Mouse (Mus musculus): ENCODE measurements around the gene Pdcd1lg2.

GRCm38 (mm10) chr19:29383368-29383767 lies 27.4 kb upstream of the Pdcd1lg2 start:
- TF ChIP-seq ZNF384 (IDR thresholded peaks at IDR 0.05; ENCODE audit: low read depth, low read length) (no peak), CHD2 (IDR thresholded peaks at IDR 0.05; ENCODE audit: low read depth, low read length) (no peak), MAFK (IDR thresholded peaks at IDR 0.05; ENCODE audit: insufficient read depth, low read depth, low read length) (no peak), ZC3H11A (IDR thresholded peaks at IDR 0.05; ENCODE audit: borderline replicate concordance, low read depth, low read length) (no peak), HCFC1 (IDR thresholded peaks at IDR 0.05; ENCODE audit: borderline replicate concordance, insufficient read depth, low read length) (no peak)

All from ES-E14 (cell line).